Mouse (Mus musculus) c-Kit-positive CD71-positive TER-119-negative erythroid progenitor cells, embryonic 14.5 days (primary cell): ENCODE data around the gene Hormad2.

ENCODE experiments used
- DNase-seq: peaks from one replicate; pipeline ENCODE4 v3.0.0-alpha.2; 2013; ENCODE audit warnings: low read depth

The Hormad2 gene

GRCm38 (mm10) chr11:4340109-4340779 lies 100.7 kb downstream of the Hormad2 start:
- no peak for DNase-seq

- DNase-seq = no peak
Observed at GRCm38 (mm10) chr11:4339275-4339674, 101.6 kb downstream of the Hormad2 start.

DNA sequence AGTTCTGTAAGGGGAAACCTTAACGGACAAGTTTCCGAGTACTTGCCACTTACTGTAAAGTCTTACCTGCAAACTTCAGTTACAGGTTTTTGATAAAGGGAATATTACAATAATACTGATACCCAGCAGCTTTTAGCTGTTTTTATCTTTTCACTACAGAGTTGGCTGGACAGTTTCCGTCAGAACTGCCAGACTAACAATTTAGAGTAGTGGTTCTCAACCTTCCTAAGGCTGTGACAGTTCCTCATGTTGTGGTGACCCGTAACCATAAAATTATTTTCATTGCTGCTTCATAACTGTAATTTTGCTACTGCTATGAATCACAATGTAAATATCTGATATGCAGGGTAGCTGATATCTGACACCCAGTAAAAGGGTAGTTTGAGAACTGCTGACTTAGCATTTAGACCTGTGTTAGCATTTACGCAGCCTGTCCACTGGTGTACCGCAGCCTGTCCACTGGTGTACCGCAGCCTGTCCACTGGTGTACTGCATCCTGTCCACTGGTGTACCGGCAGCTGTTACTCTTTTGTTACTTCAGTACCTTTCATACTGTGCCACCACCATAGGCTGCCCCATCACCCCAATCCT lies 104.1 kb downstream of the Hormad2 start:
- DNase-seq = no peak

- DNase-seq = no peak
Observed at GRCm38 (mm10) chr11:4335810-4336692, 104.9 kb downstream of the Hormad2 start.

GRCm38 (mm10) chr11:4332961-4333360 lies 107.9 kb downstream of the Hormad2 start:
- DNase-seq = no peak

GRCm38 (mm10) chr11:4328188-4328587 lies 112.7 kb downstream of the Hormad2 start:
- no peak for DNase-seq

- DNase-seq = no peak
Observed at GRCm38 (mm10) chr11:4323481-4323880, 117.4 kb downstream of the Hormad2 start.

DNA sequence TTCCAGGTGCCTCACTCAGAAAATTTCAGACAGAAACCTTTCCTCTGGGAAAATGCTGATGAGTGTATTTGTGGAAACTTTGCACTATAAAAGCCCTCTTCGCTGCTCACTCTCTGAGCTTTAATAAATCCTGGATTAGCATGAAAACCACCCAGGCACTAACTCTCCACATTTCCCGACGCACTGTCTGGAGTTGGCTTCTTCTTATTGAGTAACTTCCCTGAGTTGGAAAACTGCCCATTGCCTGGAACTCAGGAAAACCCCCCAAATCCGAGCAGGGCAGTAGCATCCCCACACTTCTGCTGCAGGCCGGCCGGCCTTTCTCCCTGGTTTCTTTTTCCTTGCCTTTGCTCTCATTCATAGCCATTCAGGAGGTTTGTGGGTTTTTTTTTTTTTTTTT lies 118.0 kb downstream of the Hormad2 start:
- no peak for DNase-seq

GRCm38 (mm10) chr11:4320876-4321275 lies 120.0 kb downstream of the Hormad2 start:
- DNase-seq = no peak

- DNase-seq = no peak
Observed at GRCm38 (mm10) chr11:4319212-4319955, 121.5 kb downstream of the Hormad2 start.

- DNase-seq = no peak
Observed at GRCm38 (mm10) chr11:4318011-4318410, 122.9 kb downstream of the Hormad2 start.

GRCm38 (mm10) chr11:4317287-4317686 lies 123.6 kb downstream of the Hormad2 start:
- DNase-seq = no peak

- no peak for DNase-seq
Observed at GRCm38 (mm10) chr11:4312180-4312579, 128.7 kb downstream of the Hormad2 start.

- no peak for DNase-seq
Observed at GRCm38 (mm10) chr11:4310324-4310723, 130.6 kb downstream of the Hormad2 start.

DNA sequence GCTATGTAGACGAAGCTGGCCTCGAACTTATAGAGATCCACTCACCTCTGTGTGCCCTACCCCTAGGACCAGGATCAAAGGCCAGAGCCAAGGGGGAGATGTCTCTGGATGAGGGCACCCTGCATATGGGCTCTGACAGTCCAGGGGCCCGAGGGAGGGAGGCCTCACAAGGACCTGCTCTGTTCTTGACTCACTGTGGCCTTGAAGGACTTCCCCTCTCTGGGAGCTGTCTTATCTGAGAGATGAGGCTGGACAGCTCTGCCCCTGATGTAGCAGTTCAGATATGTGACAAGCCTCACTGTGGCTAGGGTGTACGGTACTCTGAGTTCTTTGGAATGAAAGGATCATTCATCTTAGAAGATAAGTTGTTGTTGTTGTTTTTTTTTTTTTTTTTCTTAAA lies 131.3 kb downstream of the Hormad2 start:
- DNase-seq = no peak

DNA sequence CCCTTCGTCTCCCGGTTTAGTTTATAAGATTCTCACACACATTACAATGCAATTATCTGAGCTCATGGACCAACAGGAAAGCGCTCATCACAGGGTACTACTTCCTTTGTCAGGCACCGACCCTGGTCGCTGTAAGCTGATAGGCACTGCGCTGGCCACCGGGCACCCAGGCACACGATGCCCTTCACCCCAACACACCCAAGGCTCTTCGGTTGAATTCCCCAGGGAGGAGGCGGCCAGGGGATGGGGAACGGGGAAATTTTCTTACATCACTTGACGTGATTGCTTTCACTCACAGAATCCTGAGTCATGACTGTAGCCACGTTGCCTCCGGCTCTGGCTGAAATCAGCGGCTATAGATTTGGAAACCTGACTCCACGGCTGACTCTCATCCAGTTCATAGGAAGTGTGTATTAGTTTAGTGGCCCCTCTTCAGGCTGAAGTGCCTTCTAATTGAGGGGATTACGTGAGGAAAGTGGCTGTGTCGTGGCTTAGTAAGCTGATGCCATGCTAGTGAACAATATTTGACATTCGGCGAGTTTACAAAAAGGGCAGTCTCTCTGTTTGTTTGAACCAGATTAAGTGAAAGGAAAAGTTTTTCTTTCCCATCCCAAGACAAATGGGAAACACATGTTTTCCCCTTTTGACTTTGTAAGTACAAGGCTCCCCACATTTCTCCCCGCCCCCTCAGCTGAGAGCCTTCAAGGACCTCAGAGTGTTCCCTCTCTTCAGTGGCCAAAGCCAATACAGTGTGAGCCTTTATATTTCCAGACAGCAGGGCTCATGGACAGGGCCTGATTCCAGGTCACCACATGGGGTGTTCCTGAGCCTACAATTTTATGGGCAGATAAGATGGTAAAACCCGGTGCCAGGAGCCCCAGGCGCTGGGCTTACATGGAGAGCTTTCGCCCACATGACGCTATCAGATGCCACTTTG lies 132.1 kb downstream of the Hormad2 start:
- DNase-seq = no peak

GRCm38 (mm10) chr11:4308060-4308513 lies 132.8 kb downstream of the Hormad2 start:
- DNase-seq = no peak

DNA sequence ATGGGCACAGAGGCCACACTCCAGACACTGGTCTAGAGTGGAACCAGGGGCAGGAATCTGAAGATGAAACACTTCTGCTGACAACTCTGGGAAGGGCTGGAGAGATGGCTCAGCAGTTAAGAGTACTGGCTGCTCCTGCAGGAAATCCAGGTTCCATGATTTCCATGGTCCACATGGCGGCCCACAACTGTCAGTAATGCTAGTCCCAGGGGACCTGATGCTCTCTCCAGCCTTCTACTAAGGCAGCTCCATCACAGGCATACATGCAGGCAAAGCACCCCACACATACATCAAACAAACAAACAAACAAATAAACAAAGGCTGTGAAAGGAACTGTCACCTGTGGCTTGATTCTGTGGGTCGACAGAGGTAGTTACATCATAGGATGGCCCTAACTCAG lies 134.8 kb downstream of the Hormad2 start:
- no peak for DNase-seq

DNA sequence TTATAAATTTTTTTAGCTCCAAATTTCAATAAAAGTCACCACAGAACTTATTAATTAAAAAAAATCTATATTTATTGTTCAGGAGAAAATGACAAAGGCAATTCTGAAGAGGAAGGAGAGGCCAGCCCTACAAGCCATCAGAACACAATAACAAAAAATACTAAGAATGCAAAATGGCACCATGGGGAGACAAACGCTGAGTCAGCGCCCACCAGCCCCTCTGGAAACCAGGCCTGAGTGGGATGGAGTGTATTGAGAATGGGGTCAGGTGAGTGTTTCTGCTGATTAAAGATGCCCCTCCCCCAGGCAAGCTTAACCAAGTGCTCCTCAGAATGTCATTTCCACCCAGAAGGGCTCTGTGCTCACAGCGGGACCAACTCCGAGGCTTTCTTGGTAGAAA lies 135.8 kb downstream of the Hormad2 start:
- DNase-seq = no peak

DNA sequence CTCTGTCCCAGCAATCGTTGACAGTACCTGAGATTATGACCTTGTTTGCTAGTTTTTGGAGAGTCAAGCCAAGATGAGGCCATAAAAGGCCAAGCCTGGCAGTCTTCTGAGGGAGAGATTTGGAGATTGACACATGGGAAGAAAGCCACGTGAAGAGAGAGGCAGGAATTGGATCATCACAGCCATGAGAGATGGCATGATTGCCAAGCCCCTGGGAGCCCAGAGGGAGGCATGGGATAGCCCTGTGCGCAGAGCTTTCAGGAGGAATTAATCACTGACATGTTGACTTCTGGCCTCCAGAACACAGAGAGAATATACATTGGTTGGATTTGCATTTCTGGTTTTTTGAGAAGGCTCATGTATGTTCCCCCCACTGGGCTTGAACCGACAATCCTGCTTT lies 136.7 kb downstream of the Hormad2 start:
- DNase-seq = no peak

DNA sequence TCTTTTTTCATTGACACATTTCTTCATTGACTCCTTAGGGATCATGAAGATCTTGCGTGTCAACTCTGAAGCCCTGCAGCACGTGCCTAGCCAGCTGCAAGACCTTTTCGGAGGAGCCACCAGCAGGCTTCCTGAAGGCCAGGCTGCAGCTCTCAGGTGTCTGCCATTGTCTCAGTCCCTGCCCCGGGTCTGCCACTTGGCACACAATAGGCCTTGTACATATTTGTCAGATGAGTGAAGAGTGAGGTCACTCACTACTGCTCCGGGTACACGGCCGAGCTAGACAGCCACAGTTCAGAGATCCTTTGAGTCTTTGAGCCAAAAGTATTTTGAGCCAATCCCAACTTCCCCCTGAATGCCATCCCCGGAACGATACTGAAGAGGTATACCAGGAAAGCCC lies 137.9 kb downstream of the Hormad2 start:
- no peak for DNase-seq
